Mouse (Mus musculus) forebrain, embryonic 12.5 days (tissue): ENCODE results near the gene Anxa10. TPM values are rescaled to one million over a fixed set of nuclear protein-coding genes. Genes with fewer than 3 reads are reported as not detected.

Source experiments
- polyA plus RNA-seq: library from polyadenylated mRNA; unstranded; fragments of >200 nt; fragmentation: Nextera tagmentation; extraction: Ambion mirVana; gene quantifications from 2 replicates; pipeline ENCODE4 v1.2.1, GENCODE M21; 2016

Anxa10 gene
- polyA plus RNA-seq, 1 experiment from 2014 or later, result not detected

Other genes starting within 250 kb of the Anxa10 start
- gene Palld, start 220.5 kb downstream of the Anxa10 start, polyA plus RNA-seq, result 53.6 and 56.0 TPM in 2 replicates
- gene Ddx60, start 195.1 kb downstream of the Anxa10 start, polyA plus RNA-seq, result 0.35 and 0.59 TPM in 2 replicates